Mouse (Mus musculus): ENCODE data around the gene Col26a1. TPM values are rescaled to one million over a fixed set of nuclear protein-coding genes. Genes with fewer than 3 reads are reported as not detected.

Gene Col26a1
- polyA plus RNA-seq, 1 experiment = 0.03 TPM

- TF ChIP-seq GATA1 (IDR thresholded peaks at IDR 0.05; ENCODE audit: low read length) = no peak
Measured at GRCm38 (mm10) chr5:136850716-136851115, 32.3 kb downstream of the Col26a1 start.

GRCm38 (mm10) chr5:136846385-136847264, 36.4 kb downstream of the Col26a1 start:
- TF ChIP-seq GATA1 (IDR thresholded peaks at IDR 0.05; ENCODE audit: low read length) = no peak

- no peak for TF ChIP-seq GATA1 (IDR thresholded peaks at IDR 0.05; ENCODE audit: low read length)
Measured at GRCm38 (mm10) chr5:136843930-136844329, 39.1 kb downstream of the Col26a1 start.

- no peak for TF ChIP-seq GATA1 (IDR thresholded peaks at IDR 0.05; ENCODE audit: low read length)
Measured at GRCm38 (mm10) chr5:136840036-136840435, 43.0 kb downstream of the Col26a1 start.

GRCm38 (mm10) chr5:136833053-136833452, 50.0 kb downstream of the Col26a1 start:
- TF ChIP-seq GATA1 (IDR thresholded peaks at IDR 0.05; ENCODE audit: low read length) = no peak

- TF ChIP-seq GATA1 (IDR thresholded peaks at IDR 0.05; ENCODE audit: low read length) = no peak
Measured at GRCm38 (mm10) chr5:136830156-136830555, 52.9 kb downstream of the Col26a1 start.

- TF ChIP-seq GATA1 (IDR thresholded peaks at IDR 0.05; ENCODE audit: low read length) = no peak
Measured at GRCm38 (mm10) chr5:136821971-136822370, 61.0 kb downstream of the Col26a1 start.

GRCm38 (mm10) chr5:136820911-136821310, 62.1 kb downstream of the Col26a1 start:
- TF ChIP-seq GATA1 (IDR thresholded peaks at IDR 0.05; ENCODE audit: low read length) = no peak

- no peak for TF ChIP-seq GATA1 (IDR thresholded peaks at IDR 0.05; ENCODE audit: low read length)
Measured at GRCm38 (mm10) chr5:136819686-136820085, 63.3 kb downstream of the Col26a1 start.

GRCm38 (mm10) chr5:136810539-136811374, 72.3 kb downstream of the Col26a1 start:
- no peak for TF ChIP-seq GATA1 (IDR thresholded peaks at IDR 0.05; ENCODE audit: low read length)

- TF ChIP-seq GATA1 (IDR thresholded peaks at IDR 0.05; ENCODE audit: low read length) = no peak
Measured at GRCm38 (mm10) chr5:136806379-136807056, 76.5 kb downstream of the Col26a1 start.

- no peak for TF ChIP-seq GATA1 (IDR thresholded peaks at IDR 0.05; ENCODE audit: low read length)
Measured at GRCm38 (mm10) chr5:136805019-136805418, 78.0 kb downstream of the Col26a1 start.

GRCm38 (mm10) chr5:136804246-136804645, 78.8 kb downstream of the Col26a1 start:
- TF ChIP-seq GATA1 (IDR thresholded peaks at IDR 0.05; ENCODE audit: low read length) = no peak

GRCm38 (mm10) chr5:136802732-136803131, 80.3 kb downstream of the Col26a1 start:
- TF ChIP-seq GATA1 (IDR thresholded peaks at IDR 0.05; ENCODE audit: low read length) = no peak

- TF ChIP-seq GATA1 (IDR thresholded peaks at IDR 0.05; ENCODE audit: low read length) = no peak
Measured at GRCm38 (mm10) chr5:136796917-136797316, 86.1 kb downstream of the Col26a1 start.

- TF ChIP-seq GATA1 (IDR thresholded peaks at IDR 0.05; ENCODE audit: low read length) = no peak
Measured at GRCm38 (mm10) chr5:136793807-136794206, 89.2 kb downstream of the Col26a1 start.
